Mouse (Mus musculus): Measurements from ENCODE around the gene Hjurp.

Hjurp gene

DNA sequence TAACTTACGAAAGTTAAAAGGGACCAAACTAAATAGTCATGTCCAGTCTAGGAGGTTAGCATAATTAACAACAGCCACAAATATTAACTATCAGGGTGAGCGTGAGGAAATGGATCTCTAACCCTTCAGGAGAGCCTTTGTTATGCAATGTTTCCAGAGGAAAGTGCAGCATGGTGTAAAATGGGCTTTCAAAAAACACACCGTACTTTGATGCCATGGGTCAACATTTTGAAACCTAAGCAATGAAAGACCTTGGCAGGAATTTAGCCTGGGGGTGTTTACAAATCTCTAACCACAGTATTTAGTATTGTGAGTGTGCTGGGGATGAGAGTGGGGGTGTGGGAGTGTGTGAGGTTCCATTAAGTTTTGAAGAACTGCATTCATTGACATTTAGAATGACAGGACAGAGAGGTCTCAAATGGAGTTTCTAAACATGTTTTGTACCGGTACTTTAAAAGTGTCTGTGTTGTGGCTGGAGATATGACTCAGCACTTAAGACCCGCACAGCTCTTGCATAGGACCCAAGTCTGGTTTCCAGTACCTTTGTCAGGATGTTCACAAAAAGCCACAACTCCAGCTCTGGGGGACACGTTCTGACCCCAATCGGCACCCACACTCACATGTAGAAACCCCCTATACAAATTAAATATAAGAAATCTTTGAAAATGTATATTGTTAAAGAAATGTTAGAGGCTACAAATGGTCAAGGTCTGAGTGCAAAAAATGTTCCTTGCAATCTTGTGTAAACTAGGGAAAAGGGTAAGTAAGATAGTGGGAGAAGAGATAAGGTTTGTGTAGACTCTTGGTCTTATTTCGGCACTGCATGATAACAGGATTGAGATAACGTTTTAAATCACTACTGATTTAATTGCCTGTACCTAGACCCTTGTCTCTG lies 1.9 kb upstream of the Hjurp start:
- DNase-seq (ENCODE audit: low spot score in 2 of 2), result peak in 1 of 2 experiments; percentile 46

DNA sequence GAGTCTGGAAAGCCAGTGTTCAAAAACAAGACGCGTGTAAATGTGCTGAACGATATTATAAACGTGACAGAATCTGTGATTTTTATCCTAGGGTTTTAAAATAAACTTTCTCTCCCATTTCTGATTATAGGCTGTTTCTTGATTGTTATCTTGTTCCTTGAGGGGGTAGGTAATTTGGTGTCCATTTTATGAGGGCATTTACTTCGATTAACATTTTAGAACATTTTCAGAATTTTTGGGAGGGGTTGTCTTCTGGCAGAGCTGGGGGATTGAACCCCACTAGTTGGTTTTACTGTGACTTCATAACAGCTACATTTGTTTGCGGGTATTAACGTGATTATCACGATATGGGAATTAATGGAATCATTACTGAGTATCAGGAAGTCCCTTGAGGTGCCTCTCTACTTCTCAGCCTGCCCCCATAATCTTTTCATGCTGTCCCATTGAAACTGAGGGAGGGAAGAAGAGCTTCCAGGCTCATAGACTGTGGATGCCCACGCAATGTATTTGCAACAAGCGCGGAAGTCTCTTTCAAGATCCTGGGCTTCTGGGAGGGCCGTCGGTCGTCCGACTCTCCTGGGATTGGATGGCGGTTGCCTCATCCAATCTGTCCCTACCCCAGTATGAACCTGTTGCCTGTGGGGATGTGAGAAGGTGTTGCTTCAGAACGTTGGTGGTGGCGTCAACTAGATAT lies 532 bp upstream of the Hjurp start:
- peak in 1 of 2 experiments; percentile 14 for DNase-seq (ENCODE audit: low spot score in 2 of 2)

DNA sequence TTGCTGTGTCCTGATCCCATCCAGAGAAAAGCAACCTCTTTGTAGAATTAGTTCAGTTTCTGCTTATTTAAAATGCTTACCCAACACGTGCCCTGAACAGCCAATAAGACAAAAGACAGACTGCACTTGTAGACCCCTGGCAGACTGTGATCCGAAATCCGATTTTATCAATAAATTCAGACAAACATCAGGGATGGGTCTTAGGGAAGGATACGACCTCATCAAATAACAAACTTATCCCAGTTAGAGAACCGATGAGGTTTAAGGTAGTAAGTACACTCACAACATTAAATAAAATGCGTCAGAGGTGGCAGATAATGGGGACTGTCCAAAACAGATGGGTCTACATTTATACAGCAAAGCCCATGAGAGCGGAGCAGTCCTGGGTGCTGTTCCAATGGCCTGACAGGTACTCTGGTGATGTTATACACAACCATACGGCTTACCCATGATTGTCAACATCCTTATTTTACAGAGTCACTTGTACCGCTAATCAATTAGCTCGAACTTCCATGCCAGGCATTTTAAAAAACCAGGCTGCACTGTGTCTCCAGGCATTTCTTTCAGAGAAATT lies 822 bp downstream of the Hjurp start:
- DNase-seq (ENCODE audit: low spot score in 2 of 2), result no peak

DNA sequence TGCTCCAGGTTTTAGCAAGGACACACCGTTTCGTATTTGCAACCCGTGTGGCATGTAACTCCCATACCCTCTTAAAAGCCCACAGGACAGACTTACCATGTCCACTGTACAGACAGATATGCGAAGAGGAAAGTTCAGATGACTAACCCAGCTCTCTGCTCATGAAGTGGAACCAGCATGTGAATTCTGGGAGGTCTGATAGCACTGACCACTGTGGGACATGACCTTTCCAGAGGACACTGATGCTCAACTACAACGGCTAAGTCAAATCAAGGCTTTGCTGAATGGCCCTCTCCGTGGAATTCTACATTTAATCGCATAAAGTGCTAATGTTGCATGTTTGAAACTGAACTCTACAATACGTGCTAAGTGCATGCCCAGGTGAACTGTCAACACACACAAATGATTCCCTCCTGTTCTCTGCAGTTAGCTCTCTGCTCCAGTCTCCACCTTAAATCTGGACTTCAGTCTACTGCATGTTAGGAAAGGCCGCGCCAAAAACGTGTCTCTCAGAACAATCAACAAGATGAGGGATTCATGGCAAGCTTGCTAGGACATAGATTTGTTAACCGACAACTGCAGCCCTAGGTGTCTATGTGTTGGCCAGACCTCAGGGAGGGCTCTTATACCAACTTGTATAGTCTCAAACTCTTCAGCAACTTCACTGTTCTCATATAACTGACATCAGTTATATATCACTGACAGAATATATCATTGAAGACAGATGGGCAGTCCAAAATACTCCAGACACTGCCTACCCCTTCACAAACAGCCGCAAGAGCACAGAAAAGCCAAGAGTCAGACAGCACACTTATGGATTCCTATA lies 1.5 kb downstream of the Hjurp start:
- DNase-seq (ENCODE audit: low spot score in 2 of 2), result no peak

DNA sequence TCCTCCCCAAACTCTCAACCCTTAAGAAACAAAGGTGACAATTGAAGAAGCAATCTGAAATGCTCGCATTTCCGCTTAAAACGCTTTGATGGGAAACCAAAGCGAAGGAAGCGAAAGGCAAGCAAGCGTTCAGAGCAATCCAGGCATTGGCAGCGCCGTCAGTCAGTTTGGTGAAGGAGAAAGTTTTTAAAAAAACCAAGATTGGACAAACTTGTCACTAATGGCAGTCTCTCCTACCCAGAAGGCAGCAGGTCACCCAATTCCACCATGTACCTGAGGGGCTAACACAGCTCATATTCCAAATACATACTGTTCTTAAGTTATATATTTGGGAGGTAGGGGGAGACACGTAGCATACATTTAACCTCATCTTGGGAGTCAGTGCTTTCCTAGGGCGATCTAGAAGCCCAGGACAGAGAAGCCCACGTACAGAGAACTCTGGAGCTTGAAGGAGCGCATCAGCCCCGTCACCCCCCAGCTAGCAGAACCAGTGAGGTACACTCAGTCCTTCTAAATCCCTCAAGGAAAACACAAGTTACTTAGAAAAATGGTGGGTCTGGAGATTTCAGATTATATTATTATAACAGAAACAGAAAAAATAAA lies 2.3 kb downstream of the Hjurp start:
- DNase-seq (ENCODE audit: low spot score in 2 of 2), result no peak

DNA sequence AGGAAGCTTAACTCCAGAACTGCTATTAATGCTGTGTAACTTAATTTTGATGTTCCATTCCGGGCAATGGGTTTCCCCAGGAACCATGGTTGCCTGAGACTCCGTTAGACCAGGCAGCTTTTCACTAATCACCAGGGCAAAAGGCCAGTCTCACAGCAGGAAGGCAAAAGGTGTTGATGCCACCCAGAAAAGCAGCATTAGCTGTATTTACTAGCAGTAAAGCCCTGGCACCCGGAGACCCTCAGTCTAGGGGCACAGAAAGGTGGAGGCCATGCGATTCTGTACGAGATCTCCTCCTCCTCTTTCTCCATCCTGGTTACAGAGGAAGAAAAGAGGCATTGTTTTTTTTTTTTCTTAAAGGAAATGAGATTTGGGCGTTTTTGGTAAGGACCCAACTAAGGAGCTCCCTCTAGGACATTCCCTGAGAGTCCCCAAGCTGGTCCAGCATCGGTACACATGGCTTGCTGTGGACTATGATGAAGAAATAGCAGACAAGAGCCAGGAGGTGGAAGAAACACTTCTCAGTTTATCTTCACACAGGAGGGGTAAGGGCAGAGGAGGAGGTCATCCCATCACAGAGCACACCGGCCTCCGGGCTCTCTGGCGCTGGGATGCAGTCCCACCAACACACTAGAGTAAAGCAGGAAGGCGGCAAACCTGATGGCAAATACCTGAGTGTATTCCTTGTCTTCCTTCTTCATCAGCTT lies 2.9 kb downstream of the Hjurp start:
- no peak for DNase-seq (ENCODE audit: low spot score in 2 of 2)

DNA sequence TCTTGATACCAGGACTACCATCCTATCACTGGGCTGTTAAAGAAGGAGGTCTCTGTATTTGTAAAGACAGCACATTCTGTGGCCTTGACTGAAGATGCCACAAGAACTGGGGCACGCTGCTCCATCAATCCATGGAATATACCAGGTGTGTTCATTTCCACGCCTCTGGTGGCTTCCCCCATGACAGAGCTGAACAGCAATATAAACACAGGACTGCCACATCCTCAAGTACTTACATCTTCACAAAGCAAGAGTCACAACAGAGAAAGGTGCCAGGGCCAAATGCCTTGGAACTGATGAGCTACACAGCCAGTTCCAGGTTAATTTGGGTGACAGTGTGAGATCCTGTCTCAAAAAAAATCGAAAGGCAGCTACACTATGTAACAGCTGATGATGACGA lies 3.6 kb downstream of the Hjurp start:
- DNase-seq (ENCODE audit: low spot score in 2 of 2), result no peak

DNA sequence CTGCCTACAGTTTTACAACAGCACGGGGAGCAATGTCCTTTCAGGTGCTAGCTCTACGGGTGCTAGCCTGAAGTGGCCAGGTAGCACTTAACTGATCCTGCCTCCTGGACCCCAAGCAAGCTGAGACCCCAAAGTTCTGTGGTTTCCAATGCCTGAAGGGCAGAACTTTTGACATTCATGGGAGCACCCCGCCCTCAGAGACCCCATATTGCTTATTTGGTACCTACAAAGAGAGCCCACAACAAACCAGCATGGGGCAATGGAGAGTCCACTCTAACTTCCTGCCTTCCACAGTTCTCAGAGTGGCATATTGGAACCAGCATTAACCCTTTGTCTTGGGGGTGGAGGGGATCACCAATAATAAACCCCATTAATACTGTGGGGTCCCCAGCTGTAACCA lies 4.1 kb downstream of the Hjurp start:
- DNase-seq (ENCODE audit: low spot score in 2 of 2), result no peak

DNA sequence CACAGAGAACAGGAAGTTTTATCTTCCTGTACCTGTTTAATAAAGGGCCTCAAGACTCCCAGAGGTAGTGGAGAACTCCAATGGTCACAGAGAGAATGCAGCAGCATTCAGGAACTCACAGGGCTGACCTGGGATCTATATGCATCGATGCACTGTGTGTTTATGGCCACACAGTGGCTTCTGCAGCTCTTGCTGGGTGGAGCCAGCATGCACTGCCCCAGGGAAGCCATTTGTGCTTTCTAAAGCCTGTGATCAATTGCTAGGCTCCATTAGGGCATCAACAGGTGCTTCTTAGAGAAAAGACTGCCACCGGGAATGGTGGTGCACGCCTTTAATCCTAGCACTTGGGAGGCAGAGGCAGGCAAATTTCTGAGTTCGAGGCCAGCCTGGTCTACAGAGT lies 4.6 kb downstream of the Hjurp start:
- DNase-seq (ENCODE audit: low spot score in 2 of 2), result no peak

DNA sequence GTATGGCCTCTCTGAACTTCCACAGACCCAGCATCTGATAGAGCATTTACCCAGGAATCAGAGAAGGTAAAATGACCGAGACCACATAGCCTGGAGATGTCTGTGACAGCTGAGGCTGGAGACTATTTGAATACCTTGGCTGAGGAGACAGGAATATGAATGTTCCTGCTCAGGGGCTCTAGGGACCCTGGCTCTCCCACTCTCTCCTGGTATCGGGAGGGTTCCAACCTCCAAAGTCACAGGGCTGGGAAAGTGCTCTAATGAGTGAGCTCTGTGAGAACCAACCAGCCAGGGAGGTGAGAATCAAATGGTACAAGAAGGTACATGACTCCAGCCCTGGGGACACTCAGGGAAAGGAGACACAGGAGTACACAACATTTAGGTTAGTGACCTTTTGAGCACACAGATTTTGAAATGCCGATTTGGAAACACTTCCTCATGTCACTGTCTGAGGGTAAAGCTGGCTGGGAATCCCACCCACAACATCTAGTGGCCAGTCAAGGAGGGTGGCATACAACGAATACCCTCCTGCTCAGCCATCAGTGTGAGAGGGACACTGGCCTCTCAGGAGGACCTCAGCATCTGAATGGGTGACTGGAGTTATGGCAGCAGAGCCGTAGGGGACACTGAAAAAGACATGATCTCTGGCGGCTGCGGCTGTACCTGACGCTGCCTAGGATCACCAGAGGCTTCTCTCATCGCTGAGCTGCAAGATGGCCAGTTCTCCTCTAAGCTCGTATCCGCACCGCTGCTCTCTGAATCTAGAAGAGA lies 7.7 kb downstream of the Hjurp start:
- peak in 1 of 2 experiments; percentile 3 for DNase-seq (ENCODE audit: low spot score in 2 of 2)

DNA sequence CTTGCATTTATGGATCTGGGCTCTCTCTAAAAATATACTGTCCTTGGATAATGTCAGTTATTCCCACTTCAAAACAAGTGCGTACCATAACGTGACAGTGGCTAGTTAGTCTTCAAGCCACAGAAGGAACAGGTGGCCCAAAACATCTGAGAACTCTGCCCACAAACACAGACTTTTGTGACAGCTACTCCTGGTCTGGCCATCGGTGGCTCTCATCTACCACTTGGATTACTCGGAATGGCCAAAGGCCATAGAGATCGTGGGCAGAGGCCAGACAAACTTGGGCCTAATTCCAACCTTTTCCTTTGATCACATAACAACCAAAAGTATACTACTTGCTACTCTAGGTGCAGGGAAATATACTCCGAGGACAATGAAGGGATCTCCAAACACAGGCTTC lies 9.4 kb downstream of the Hjurp start:
- no peak for DNase-seq (ENCODE audit: low spot score in 2 of 2)

DNA sequence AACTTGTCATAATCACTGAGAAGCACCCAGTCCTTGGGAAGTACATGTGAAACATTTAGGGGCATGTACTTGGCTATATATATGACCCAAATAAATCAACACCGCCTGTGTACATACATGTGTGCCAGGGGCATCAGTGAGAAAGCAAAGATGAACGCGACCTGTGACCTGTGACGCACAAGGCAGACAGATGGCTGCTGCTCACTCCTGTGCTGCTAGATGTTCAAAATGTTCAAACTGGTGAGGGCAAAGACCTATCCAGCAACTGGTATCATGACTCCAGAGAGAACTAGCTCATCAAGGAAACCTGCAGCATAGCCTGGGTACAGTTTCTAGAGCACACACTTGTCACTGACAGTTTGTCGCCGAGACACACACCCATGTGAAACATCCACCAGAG lies 9.9 kb downstream of the Hjurp start:
- no peak for DNase-seq (ENCODE audit: low spot score in 2 of 2)

DNA sequence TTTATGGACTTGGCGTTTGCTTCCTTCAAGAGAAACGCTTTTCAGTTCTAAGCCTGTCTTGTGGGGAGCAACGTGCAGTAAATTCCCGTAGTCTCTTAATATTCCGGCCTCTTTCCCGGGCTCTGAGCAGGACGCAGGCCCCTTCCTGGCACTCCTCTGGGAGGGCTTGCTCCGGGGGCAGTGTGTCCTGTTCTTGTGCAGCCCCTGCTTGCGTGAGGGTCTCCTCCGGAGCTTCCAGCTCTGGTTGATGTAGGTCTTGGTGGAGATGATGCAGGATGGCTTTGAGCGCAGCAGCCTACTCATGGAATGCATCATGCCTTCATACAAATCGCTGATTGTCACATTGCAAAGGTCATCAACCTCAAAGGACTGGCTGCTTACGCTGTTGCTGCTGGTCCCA lies 11.3 kb downstream of the Hjurp start:
- DNase-seq (ENCODE audit: low spot score in 2 of 2), result no peak

DNA sequence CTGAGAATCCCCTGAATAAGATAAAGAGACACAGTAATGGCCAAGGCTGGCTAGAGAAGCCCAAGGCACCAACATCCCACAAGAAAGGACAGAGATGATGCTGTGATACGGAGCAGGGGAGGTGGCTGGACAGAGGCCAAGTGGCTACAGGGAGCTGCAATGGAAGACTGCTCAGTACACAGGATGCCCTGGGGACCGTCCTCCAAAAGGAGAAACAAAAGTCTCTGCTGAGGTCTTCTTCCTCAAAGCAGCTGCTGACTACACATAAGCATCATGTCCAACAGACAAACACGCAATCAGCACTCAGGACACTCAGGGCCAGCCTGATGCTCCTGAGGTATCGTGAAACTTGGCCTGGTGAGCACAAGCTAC lies 12.6 kb downstream of the Hjurp start:
- no peak for DNase-seq (ENCODE audit: low spot score in 2 of 2)

DNA sequence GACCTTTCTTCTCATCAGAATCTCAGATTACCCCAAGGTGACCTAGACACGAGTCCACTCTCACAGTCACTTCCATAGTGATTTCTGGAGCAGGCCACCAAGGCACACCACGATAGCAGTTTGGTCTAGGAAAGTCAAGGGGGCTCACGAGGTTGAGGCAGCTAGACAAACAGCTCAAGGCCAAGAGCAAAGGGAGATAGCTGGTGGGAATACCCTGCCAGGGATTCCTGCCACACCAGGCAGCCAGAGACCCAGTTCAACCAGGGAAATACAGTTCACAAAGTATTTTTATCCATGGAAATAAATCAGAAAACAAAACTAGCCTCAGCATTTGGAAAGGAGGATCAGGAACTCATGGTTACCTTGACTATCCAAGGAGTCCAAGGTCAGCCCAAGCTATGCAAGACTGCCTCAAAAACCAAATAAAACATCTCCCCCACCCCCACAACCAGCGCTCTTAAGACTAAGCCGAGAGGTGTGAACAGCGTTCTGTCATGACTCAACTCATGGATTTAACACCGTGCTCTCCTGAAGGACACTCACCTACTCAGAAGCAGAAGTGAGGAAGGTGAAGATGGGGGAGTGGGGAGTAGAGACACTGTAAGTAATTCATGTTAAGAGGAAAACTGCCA lies 13.1 kb downstream of the Hjurp start:
- no peak for DNase-seq (ENCODE audit: low spot score in 2 of 2)

DNA sequence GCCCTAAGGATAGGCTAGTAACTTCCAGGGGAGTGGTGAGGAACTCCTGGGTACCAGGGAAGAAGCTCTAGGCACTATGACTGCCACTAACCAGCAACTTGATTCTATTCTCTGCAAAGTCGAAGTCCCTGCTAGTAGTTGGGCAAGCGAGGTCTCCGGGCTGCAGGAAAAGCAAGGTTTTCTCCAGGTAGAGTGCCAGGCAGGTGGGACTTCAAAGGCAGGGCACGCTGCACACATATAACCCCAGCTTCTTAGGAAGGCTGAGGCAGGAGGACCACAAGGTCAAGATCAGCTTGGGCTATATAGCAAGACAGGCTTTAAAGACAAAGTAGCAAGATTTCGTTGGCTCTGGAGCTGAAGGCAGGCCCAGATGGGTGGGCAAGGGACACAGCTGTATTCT lies 13.7 kb downstream of the Hjurp start:
- no peak for DNase-seq (ENCODE audit: low spot score in 2 of 2)

DNA sequence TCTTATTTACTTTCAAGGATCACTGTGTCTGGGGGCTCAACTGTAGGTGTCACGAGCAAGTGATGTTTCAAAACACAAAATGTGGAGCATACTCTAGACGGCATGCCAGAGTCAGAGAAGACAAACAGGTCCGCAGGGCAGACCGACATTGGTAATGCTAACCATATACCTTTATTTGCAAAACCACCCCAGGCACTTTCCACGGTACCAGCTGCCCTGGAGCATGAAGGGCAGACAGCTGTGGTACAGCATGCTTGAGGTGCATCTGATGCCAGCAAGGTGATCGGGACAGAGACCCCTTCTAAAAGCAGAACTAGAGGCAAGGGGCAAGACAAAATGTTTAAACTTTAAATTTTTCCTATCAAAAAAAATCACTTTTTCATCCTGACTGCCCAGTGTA lies 14.5 kb downstream of the Hjurp start:
- no peak for DNase-seq (ENCODE audit: low spot score in 2 of 2)

DNA sequence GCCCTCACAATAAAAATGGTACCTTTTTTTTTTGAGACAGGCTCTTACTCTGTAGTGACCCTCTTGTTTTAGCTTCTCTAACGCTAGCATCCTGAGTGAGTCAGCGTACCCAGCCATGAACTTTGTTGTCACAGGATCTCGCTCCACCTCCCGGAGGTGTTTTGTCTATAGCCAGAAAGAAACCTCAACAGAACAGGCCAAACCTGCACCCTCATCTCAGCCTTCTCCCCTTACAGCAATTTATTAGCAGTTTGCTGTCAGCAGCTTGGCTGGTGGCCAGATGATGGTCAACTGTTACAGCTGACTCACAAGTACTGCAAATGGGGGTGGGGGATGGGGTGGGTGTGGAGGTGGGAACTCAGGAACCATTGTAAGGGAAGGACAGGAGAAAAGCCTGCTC lies 15.2 kb downstream of the Hjurp start:
- DNase-seq (ENCODE audit: low spot score in 2 of 2), result peak; percentile 97 to 98

DNA sequence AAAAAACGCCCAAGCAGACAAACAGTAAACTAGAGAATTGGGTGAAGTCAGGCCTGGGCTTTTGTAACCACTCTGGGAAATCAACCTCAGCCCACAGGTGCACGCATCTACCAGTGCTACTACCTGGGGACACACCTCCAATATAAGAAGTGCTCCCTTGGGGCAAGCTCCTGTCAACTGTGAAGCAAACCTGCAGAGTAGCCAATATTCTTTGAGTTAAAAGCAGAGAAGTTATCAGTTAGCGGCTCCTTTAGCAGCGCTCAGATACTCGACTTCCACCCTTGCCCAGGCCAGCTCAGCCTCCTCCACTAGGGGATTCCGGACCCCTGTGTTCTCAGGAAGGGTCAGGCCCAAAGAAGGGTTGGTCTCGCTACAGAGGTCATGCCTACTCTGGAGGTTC lies 15.7 kb downstream of the Hjurp start:
- DNase-seq (ENCODE audit: low spot score in 2 of 2), result no peak

Measured in urinary bladder, adult 18-20 months (tissue).